Mouse (Mus musculus) CH12.LX (cell line): ENCODE results near the gene Akr1b3. TPM values are rescaled to one million over a fixed set of nuclear protein-coding genes. Genes with fewer than 3 reads are reported as not detected.

ENCODE experiments used
- DNase-seq: peaks from one replicate; pipeline ENCODE4 v3.0.0-alpha.2; 2013; ENCODE audit errors: extremely low read depth
- H3K27ac ChIP-seq: 2 replicates; pipeline ENCODE4 v1.5.1; 2012; ENCODE audit warnings: low read depth, mild to moderate bottlenecking, control low read depth, moderate library complexity; ENCODE audit not compliant: insufficient read depth
- H3K27me3 ChIP-seq: replicated peaks from 2 replicates; pipeline ENCODE3; 2012; ENCODE audit warnings: inconsistent platforms
- H3K36me3 ChIP-seq, 2 experiments: replicated peaks in 1 of 2; 2 replicates each; pipeline versions ENCODE3 to v1.6.1; 2012; ENCODE audit warnings: inconsistent platforms in 1 of 2, low read length in 1 of 2, mild to moderate bottlenecking in 1 of 2, mixed read lengths in 1 of 2, moderate library complexity in 1 of 2; ENCODE audit not compliant: control insufficient read depth in 1 of 2, insufficient read depth in 1 of 2
- H3K4me1 ChIP-seq, 2 experiments: 2 replicates each; pipeline ENCODE4 v1.6.1; 2012; ENCODE audit warnings: inconsistent platforms in 1 of 2, moderate library complexity in 1 of 2; ENCODE audit not compliant: insufficient read depth in 2 of 2, control insufficient read depth in 1 of 2
- H3K4me2 ChIP-seq: 2 replicates; pipeline ENCODE4 v1.6.1; 2012; ENCODE audit warnings: low read depth, mild to moderate bottlenecking, control low read depth; ENCODE audit not compliant: poor library complexity, insufficient read depth, severe bottlenecking
- H3K4me3 ChIP-seq, 3 experiments: fragments of 150-350 bp in 1 of 3; sonication (generic) in 1 of 3; replicated peaks in 1 of 3; 2 replicates each; pipeline versions ENCODE3 to v1.5.1; 2011 to 2012; ENCODE audit warnings: low read depth in 2 of 3, low read length in 2 of 3, mild to moderate bottlenecking in 2 of 3, moderate library complexity in 2 of 3, control low read depth in 1 of 3, improper control_type of control experiment in 1 of 3, inconsistent platforms in 1 of 3, mixed read lengths in 1 of 3; ENCODE audit not compliant: poor library complexity in 1 of 3
- H3K79me2 ChIP-seq: replicated peaks from 2 replicates; pipeline ENCODE4 v1.6.1; 2012; ENCODE audit warnings: mild to moderate bottlenecking, moderate library complexity; ENCODE audit not compliant: control insufficient read depth, poor library complexity, insufficient read depth, severe bottlenecking; ENCODE audit errors: extremely low read depth
- H3K9ac ChIP-seq: 2 replicates; pipeline ENCODE4 v1.6.1; 2012; ENCODE audit warnings: low read depth, mild to moderate bottlenecking, control low read depth, moderate library complexity; ENCODE audit not compliant: insufficient read depth
- H3K9me3 ChIP-seq: replicated peaks from 2 replicates; pipeline ENCODE3; 2012; ENCODE audit warnings: low read length, inconsistent platforms, mixed read lengths
- BHLHE40 ChIP-seq: IDR thresholded peaks from 2 replicates; pipeline ENCODE4 v1.6.1; 2011; ENCODE audit warnings: mild to moderate bottlenecking, low read depth, low read length, improper control_type of control experiment
- CHD1 ChIP-seq: IDR thresholded peaks from 2 replicates; pipeline ENCODE4 v1.6.1; 2012; ENCODE audit warnings: low read depth, low read length, improper control_type of control experiment, inconsistent platforms
- CHD2 ChIP-seq: IDR thresholded peaks from 2 replicates; pipeline ENCODE4 v1.6.1; 2011; ENCODE audit warnings: low read length, improper control_type of control experiment
- CTCF ChIP-seq, 2 experiments: IDR thresholded peaks in 1 of 2; conservative IDR thresholded peaks in 1 of 2; 2 replicates each; pipeline ENCODE4 v1.5.1; 2011 to 2012; ENCODE audit warnings: low read depth in 2 of 2, low read length in 2 of 2, improper control_type of control experiment in 1 of 2, inconsistent platforms in 1 of 2, mild to moderate bottlenecking in 1 of 2, moderate library complexity in 1 of 2
- ELF1 ChIP-seq: IDR thresholded peaks from 2 replicates; pipeline ENCODE4 v1.6.1; 2014; ENCODE audit warnings: low read depth, mild to moderate bottlenecking, inconsistent platforms, low read length, improper control_type of control experiment
- EP300 ChIP-seq: IDR thresholded peaks from 2 replicates; pipeline ENCODE4 v1.6.1; 2011; ENCODE audit warnings: low read length, improper control_type of control experiment
- IRF4 ChIP-seq: IDR thresholded peaks from 2 replicates; pipeline ENCODE4 v1.6.1; 2014; ENCODE audit warnings: low read depth, mild to moderate bottlenecking, inconsistent platforms, low read length, improper control_type of control experiment
- MAFK ChIP-seq: IDR thresholded peaks from 2 replicates; pipeline ENCODE4 v1.6.1; 2011; ENCODE audit warnings: low read length, improper control_type of control experiment; ENCODE audit not compliant: insufficient replicate concordance
- MEF2A ChIP-seq: IDR thresholded peaks from 2 replicates; pipeline ENCODE4 v1.6.1; 2014; ENCODE audit warnings: low read depth, mild to moderate bottlenecking, inconsistent platforms, low read length, improper control_type of control experiment, borderline replicate concordance
- MXI1 ChIP-seq: IDR thresholded peaks from 2 replicates; pipeline ENCODE4 v1.6.1; 2011; ENCODE audit warnings: mild to moderate bottlenecking, low read depth, low read length, improper control_type of control experiment
- PAX5 ChIP-seq: IDR thresholded peaks from 2 replicates; pipeline ENCODE4 v1.6.1; 2012; ENCODE audit warnings: low read length, inconsistent platforms, mixed read lengths
- POLR2A ChIP-seq: IDR thresholded peaks from 2 replicates; pipeline ENCODE4 v1.6.1; 2011; ENCODE audit warnings: low read depth, mild to moderate bottlenecking, improper control_type of control experiment, low read length
- RAD21 ChIP-seq: IDR thresholded peaks from 2 replicates; pipeline ENCODE4 v1.6.1; 2011; ENCODE audit warnings: low read depth, mild to moderate bottlenecking, low read length, improper control_type of control experiment, moderate library complexity
- SIN3A ChIP-seq: IDR thresholded peaks from 2 replicates; pipeline ENCODE4 v1.6.1; 2012; ENCODE audit warnings: low read length, improper control_type of control experiment, inconsistent platforms
- SMC3 ChIP-seq: IDR thresholded peaks from 2 replicates; pipeline ENCODE4 v1.6.1; 2011; ENCODE audit warnings: low read depth, low read length, improper control_type of control experiment
- TBP ChIP-seq: conservative IDR thresholded peaks from 2 replicates; pipeline ENCODE4 v1.6.1; 2011; ENCODE audit warnings: low read depth, low read length, improper control_type of control experiment
- TCF12 ChIP-seq: IDR thresholded peaks from 2 replicates; pipeline ENCODE4 v1.6.1; 2014; ENCODE audit warnings: low read depth, mild to moderate bottlenecking, inconsistent platforms, low read length, improper control_type of control experiment
- USF1 ChIP-seq: IDR thresholded peaks from 2 replicates; pipeline ENCODE4 v1.6.1; 2014; ENCODE audit warnings: low read depth, mild to moderate bottlenecking, inconsistent platforms, low read length, improper control_type of control experiment
- USF2 ChIP-seq: conservative IDR thresholded peaks from 2 replicates; pipeline ENCODE4 v1.6.1; 2011; ENCODE audit warnings: low read depth, low read length, improper control_type of control experiment
- ZKSCAN1 ChIP-seq: IDR thresholded peaks from 2 replicates; pipeline ENCODE4 v1.6.1; 2012; ENCODE audit warnings: low read depth, inconsistent platforms, low read length, improper control_type of control experiment, borderline replicate concordance
- dilution Hi-C: fragments of 300-500 bp; cut with MboI; formaldehyde crosslinking; loops from 2 replicates; pipeline ENCODE4 v1.14.3; 2020; ENCODE audit warnings: low sequenced_read_pairs; ENCODE audit not compliant: extremely low pct_unique_long_range_greater_than_20kb, extremely low pct_ligation_motif_present
- in situ Hi-C: fragments of 300-500 bp; cut with MboI; formaldehyde crosslinking; loops from 3 replicates; pipeline ENCODE4 v1.14.3; 2019; ENCODE audit warnings: low sequenced_read_pairs, low pct_ligation_motif_present, low pct_unique_long_range_greater_than_20kb, mixed read lengths
- polyA plus RNA-seq: library from polyadenylated mRNA; unstranded; fragments of >175 nt; gene quantifications from 2 replicates; pipeline ENCODE4 v1.2.1, GENCODE M21; 2012; ENCODE audit warnings: low read depth; ENCODE audit not compliant: insufficient read length
- total RNA-seq, 2 experiments: library from RNA; depleted of rRNA; stranded (reverse); fragments of 300-350 nt in 1 of 2; fragments of >200 nt in 1 of 2; gene quantifications; 2 replicates each; pipeline ENCODE4 v1.2.3; 2012 to 2014

Akr1b3 gene
- total and polyA plus RNA-seq, 3 experiments = 257 to 359 (median 313) TPM

DNA sequence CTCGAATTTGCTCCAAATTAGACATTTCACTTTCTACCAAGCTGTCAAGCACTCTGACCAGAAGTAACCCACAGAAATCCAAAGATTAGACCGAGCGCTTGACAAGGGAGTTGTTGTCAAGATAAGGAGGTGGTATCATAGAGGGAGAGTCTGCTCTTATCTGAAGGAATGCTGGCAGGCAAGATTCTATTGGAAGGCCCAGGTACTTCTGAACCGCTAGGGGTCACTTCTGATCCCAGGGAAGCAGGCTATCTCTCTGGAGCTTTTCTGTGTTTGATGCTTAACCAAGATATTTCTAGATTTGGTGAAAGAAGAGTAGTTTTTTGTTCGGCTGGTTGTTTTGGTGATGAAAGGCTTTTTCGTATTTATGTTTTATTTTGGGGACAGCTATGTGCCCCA, 38.1 kb upstream of the Akr1b3 start:
- no peaks in the 10 kb centered on the region for H3K27me3 ChIP-seq
- TF ChIP-seq POLR2A = no peak
- TF ChIP-seq EP300 = no peak
- TF ChIP-seq RAD21 = peak; percentile 12
- TF ChIP-seq SMC3 = peak; percentile 46
- TF ChIP-seq MEF2A = no peak
- TF ChIP-seq USF1 = no peak
- TF ChIP-seq PAX5 = no peak
- TF ChIP-seq BHLHE40 = no peak
- TF ChIP-seq CTCF (conservative IDR thresholded peaks at IDR 0.05 in 1 of 2, IDR thresholded peaks at IDR 0.05 in 1 of 2; ENCODE audit: low read depth in 2 of 2, low read length in 2 of 2) = peak in 1 of 2 experiments; percentile 51; a peak in 2 of 4 replicates
- TF ChIP-seq USF2 = no peak
- in situ Hi-C loops (loop anchor here (10.0 kb wide), 1 partner anchor 99 kb away; no protein-coding TSS in a partner anchor), dilution Hi-C loops (no loop called here)
- no peak overlapping the region for H3K4me2 ChIP-seq
- no peaks in the 10 kb centered on the region for H3K9me3 ChIP-seq
- peaks cover 0 to 12% of the 10 kb centered on the region in 2 experiments; a peak in 1 of 4 replicates for H3K4me1 ChIP-seq
- no peaks in the 10 kb centered on the region for H3K79me2 ChIP-seq
- no peak for DNase-seq
- H3K4me3 ChIP-seq = no peak overlapping the region
- no peak overlapping the region for H3K27ac ChIP-seq
- H3K9ac ChIP-seq = no peak overlapping the region
- H3K36me3 ChIP-seq = no peaks in the 10 kb centered on the region

DNA sequence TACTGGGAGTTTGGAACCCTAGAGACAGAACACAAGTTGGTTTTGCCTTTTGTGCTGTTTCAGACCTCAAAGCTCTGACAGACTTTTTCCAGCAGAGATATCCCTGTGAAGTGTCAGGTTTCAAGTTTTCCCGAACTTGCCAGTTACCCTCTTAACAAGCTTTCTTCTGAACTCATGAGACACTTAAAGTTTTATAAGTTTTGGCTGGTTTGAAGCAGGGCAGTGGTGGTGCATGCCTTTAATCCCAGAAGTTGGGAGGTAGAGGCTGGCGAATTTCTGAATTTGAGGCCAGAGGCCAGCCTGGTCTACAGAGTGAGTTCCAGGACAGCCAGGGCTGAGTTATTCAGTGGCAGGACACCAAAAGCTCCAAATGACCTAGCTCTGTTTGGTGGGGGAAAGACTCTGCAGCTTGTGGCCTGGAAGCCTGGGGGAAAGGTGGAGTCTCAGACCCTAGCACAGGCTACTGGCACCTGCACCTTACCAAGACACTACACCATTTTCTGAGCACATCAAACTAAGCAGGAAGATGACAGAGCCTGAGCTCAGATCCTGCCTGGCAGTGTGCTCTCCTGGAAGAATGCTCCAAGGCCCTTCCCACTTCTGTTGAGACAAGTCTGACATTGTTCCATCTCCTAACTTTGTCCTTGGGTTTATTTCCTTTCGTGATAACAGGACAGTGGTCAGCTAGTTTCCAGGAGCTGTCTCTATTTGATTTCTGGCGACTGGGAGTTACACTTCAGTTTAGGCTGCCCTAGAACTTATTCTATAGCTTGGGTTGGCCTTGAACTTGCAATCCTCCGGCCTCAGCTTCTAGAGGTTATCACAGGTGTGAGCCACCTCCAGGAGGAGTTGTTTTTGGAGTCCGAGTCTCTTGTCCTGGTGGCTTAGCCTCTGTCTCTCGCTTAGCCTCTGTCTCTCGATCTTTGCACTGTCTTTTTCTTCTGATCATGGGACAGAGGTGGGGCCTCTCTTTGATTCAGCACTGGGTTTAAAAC, 37.4 kb upstream of the Akr1b3 start:
- no peaks in the 10 kb centered on the region for H3K36me3 ChIP-seq
- H3K79me2 ChIP-seq = no peaks in the 10 kb centered on the region
- dilution Hi-C loops = no loop called here
- no peak for DNase-seq
- no peak overlapping the region for H3K27ac ChIP-seq
- H3K4me1 ChIP-seq = peaks cover 0 to 12% of the 10 kb centered on the region in 2 experiments; a peak in 1 of 4 replicates
- in situ Hi-C loops = loop anchor here (10.0 kb wide), 1 partner anchor 100 kb away; no protein-coding TSS in a partner anchor
- no peak overlapping the region for H3K9ac ChIP-seq
- no peak overlapping the region for H3K4me2 ChIP-seq
- no peak overlapping the region for H3K4me3 ChIP-seq
- TF ChIP-seq TCF12 (no peak), RAD21 (no peak), CHD2 (no peak), ZKSCAN1 (no peak), SIN3A (no peak), BHLHE40 (no peak), MXI1 (no peak), ELF1 (no peak), EP300 (no peak), TBP (no peak), MAFK (no peak), IRF4 (no peak), CHD1 (no peak)
- no peaks in the 10 kb centered on the region for H3K9me3 ChIP-seq
- no peaks in the 10 kb centered on the region for H3K27me3 ChIP-seq
